Mouse (Mus musculus) myocyte (in vitro differentiated cells): ENCODE results near the gene Trp53i13. TPM values are rescaled to one million over a fixed set of nuclear protein-coding genes. Genes with fewer than 3 reads are reported as not detected.

ENCODE experiments used
- H3K27me3 ChIP-seq: one replicate; pipeline ENCODE4 v1.6.1; 2011; ENCODE audit not compliant: control insufficient read depth, insufficient read depth, insufficient read length
- H3K36me3 ChIP-seq: one replicate; pipeline ENCODE4 v1.6.1; 2011; ENCODE audit not compliant: control insufficient read depth, insufficient read depth
- H3K4me2 ChIP-seq: one replicate; pipeline ENCODE4 v1.6.1; 2011; ENCODE audit warnings: low read depth, control low read depth
- H3K4me3 ChIP-seq: one replicate; pipeline ENCODE4 v1.5.1; 2011; ENCODE audit warnings: mild to moderate bottlenecking, control low read depth, moderate library complexity
- H3K79me2 ChIP-seq: one replicate; pipeline ENCODE4 v1.6.1; 2011; ENCODE audit not compliant: control insufficient read depth, insufficient read depth
- H3ac ChIP-seq: one replicate; pipeline ENCODE4 v1.6.1; 2011; ENCODE audit not compliant: control insufficient read depth, insufficient read length
- CEBPB ChIP-seq: IDR thresholded peaks from 2 replicates; pipeline ENCODE4 v1.6.1; 2011; ENCODE audit warnings: mild to moderate bottlenecking, moderate library complexity; ENCODE audit not compliant: poor library complexity, insufficient read depth, severe bottlenecking
- E2F4 ChIP-seq: IDR thresholded peaks from one replicate; pipeline ENCODE4 v1.6.1; 2011; ENCODE audit warnings: mild to moderate bottlenecking, control low read depth, moderate library complexity; ENCODE audit not compliant: insufficient read depth
- MAX ChIP-seq: IDR thresholded peaks from one replicate; pipeline ENCODE4 v1.6.1; 2011; ENCODE audit warnings: low read depth, mild to moderate bottlenecking, control low read depth
- MYOD1 ChIP-seq, 3 experiments: IDR thresholded peaks; one replicate each; pipeline ENCODE4 v1.6.1; 2011; ENCODE audit warnings: control low read depth in 2 of 3, low read depth in 2 of 3, mild to moderate bottlenecking in 2 of 3, moderate library complexity in 1 of 3; ENCODE audit not compliant: insufficient read length in 2 of 3, control insufficient read depth in 1 of 3
- MYOG ChIP-seq, 3 experiments: IDR thresholded peaks; one replicate each; pipeline ENCODE4 v1.6.1; 2011; ENCODE audit warnings: control low read depth in 2 of 3, low read depth in 2 of 3, mild to moderate bottlenecking in 2 of 3; ENCODE audit not compliant: insufficient read length in 2 of 3, control insufficient read depth in 1 of 3, insufficient read depth in 1 of 3
- POLR2A ChIP-seq: IDR thresholded peaks from one replicate; pipeline ENCODE4 v1.6.1; 2011; ENCODE audit warnings: low read depth, mild to moderate bottlenecking, control low read depth, moderate library complexity; ENCODE audit not compliant: insufficient read length
- POLR2AphosphoS2 ChIP-seq: IDR thresholded peaks from one replicate; pipeline ENCODE4 v1.6.1; 2011; ENCODE audit warnings: low read depth, control low read depth; ENCODE audit not compliant: insufficient read length
- REST ChIP-seq: IDR thresholded peaks from one replicate; pipeline ENCODE4 v1.6.1; 2011; ENCODE audit warnings: mild to moderate bottlenecking, control low read depth, moderate library complexity; ENCODE audit not compliant: insufficient read depth, insufficient read length
- SRF ChIP-seq: IDR thresholded peaks from one replicate; pipeline ENCODE4 v1.6.1; 2011; ENCODE audit warnings: low read depth; ENCODE audit not compliant: control insufficient read depth, insufficient read length
- TCF12 ChIP-seq: IDR thresholded peaks from one replicate; pipeline ENCODE4 v1.6.1; 2011; ENCODE audit warnings: mild to moderate bottlenecking, control low read depth; ENCODE audit not compliant: poor library complexity, insufficient read depth, severe bottlenecking
- TCF3 ChIP-seq: IDR thresholded peaks from one replicate; pipeline ENCODE4 v1.6.1; 2011; ENCODE audit warnings: low read depth, control low read depth; ENCODE audit not compliant: insufficient read length
- USF1 ChIP-seq: IDR thresholded peaks from one replicate; pipeline ENCODE4 v1.6.1; 2011; ENCODE audit warnings: low read depth, mild to moderate bottlenecking, control low read depth, moderate library complexity
- polyA plus RNA-seq: library from polyadenylated mRNA; unstranded; fragments of >200 nt; fragmentation: generic; extraction: Trizol; gene quantifications from one replicate; pipeline ENCODE4 v1.2.1, GENCODE M21; 2012; ENCODE audit warnings: missing spikeins

The Trp53i13 gene
- polyA plus RNA-seq, 1 experiment: 23.7 TPM

DNA sequence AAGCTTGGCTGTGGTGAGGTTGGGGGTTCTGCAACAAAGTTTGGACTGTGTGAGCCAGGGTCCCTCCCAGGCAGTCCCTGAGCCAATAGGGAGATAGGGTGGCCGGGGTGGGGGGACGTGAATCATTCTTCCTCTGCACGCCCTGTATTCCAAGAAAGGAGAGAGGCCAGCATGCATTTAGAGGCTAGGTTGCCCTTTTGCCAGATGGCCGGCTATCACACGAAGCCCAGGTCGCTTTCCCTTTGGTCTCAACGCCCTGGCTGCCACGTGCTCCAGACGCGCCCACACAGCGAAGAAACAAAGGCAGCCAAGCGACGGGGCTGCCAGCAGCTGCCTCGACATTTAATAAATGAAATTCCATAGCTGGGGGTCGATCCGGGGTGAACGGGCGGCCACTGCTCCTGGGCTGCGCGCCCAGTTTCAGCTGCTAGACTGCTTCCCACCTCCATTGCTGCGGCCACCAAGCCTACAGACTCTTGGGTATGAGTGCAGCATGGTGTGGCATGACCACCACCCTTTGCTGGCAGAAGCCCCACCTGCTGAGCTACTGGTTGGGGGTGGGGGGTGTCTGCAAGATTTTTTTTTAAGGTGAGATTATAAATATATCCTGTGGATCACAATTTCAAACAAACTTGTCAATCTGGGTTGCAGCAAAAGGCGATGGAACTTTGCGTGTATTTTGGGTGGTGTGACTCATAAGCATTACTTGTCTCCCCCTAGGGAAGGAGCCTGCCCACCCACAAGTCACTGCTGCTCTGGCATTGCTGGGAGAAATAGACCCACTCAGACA, 24.1 kb downstream of the Trp53i13 start:
- H3K27me3 ChIP-seq: no peaks in the 10 kb centered on the region
- H3K36me3 ChIP-seq: no peaks in the 10 kb centered on the region
- H3K79me2 ChIP-seq: peaks cover 54% of the 10 kb centered on the region
- TF ChIP-seq TCF12 (no peak), SRF (no peak), USF1 (peak; percentile 60), CEBPB (no peak), MYOD1 (IDR thresholded peaks at IDR 0.05; ENCODE audit: control insufficient read depth in 1 of 3, insufficient read length in 2 of 3, low read depth in 2 of 3) (peak in 2 of 3 experiments; percentile 49 to 81), POLR2A (peak; percentile 77), REST (no peak), POLR2AphosphoS2 (peak; percentile 51), MYOG (IDR thresholded peaks at IDR 0.05; ENCODE audit: control insufficient read depth in 1 of 3, insufficient read depth in 1 of 3, insufficient read length in 2 of 3, low read depth in 2 of 3) (peak in 2 of 3 experiments; percentile 66 to 82), MAX (peak; percentile 42), TCF3 (no peak), E2F4 (no peak)
- H3ac ChIP-seq: peak overlapping the region; percentile 82
- peak overlapping the region; percentile 100 for H3K4me2 ChIP-seq
- peak overlapping the region; percentile 57 for H3K4me3 ChIP-seq

- Histone ChIP-seq H3ac (no peak overlapping the region), H3K36me3 (no peaks in the 10 kb centered on the region), H3K4me3 (peak overlapping the region; percentile 57), H3K4me2 (peak overlapping the region; percentile 100), H3K27me3 (no peaks in the 10 kb centered on the region), H3K79me2 (peaks cover 54% of the 10 kb centered on the region)
- TF ChIP-seq MYOD1 (IDR thresholded peaks at IDR 0.05; ENCODE audit: control insufficient read depth in 1 of 3, insufficient read length in 2 of 3, low read depth in 2 of 3) (peak in 1 of 3 experiments; percentile 6), TCF12 (no peak)
These were observed 24.7 kb downstream of the Trp53i13 start for GRCm38 (mm10) chr11:77491123-77491501.

DNA sequence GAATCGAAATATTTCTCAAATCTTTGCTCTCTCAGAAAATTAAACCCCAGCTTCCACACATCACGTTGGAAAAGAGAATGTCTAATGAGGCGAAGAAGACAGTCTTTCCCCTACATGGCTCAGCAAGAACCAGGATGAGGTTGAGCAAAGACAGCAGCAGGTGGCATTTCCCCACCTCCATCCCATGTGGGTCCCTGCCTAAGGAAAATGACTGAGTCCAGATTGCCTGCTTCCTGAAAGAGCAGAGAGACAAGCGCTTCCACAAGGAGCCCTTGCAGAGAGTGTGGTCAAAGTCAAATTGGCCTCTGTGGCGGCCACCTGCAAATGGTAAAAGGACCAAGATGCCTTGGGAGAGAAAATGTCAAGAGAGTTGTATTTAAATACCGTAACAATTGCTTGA, 25.3 kb downstream of the Trp53i13 start:
- Histone ChIP-seq H3K4me2 (peak overlapping the region; percentile 100), H3K27me3 (no peaks in the 10 kb centered on the region), H3ac (no peak overlapping the region), H3K36me3 (no peaks in the 10 kb centered on the region), H3K79me2 (peaks cover 54% of the 10 kb centered on the region), H3K4me3 (peak overlapping the region; percentile 57)
- TF ChIP-seq TCF12 (no peak), MYOD1 (IDR thresholded peaks at IDR 0.05; ENCODE audit: control insufficient read depth in 1 of 3, insufficient read length in 2 of 3, low read depth in 2 of 3) (peak in 2 of 3 experiments; percentile 27 to 29)

- Histone ChIP-seq H3K4me2 (peak within 1 kb of the TSS; percentile 100), H3K79me2 (peaks cover 53% of the 10 kb centered on the region), H3K27me3 (no peaks in the 10 kb centered on the region), H3K4me3 (peak within 1 kb of the TSS; percentile 57), H3K36me3 (no peaks in the 10 kb centered on the region), H3ac (peak within 1 kb of the TSS; percentile 53)
- no peak for TF ChIP-seq TCF12
- TF ChIP-seq MYOD1 (IDR thresholded peaks at IDR 0.05; ENCODE audit: control insufficient read depth in 1 of 3, insufficient read length in 2 of 3, low read depth in 2 of 3): peak in 1 of 3 experiments; percentile 21
- TF ChIP-seq POLR2AphosphoS2: peak; percentile 65
- no peak for TF ChIP-seq CEBPB
- peak; percentile 56 for TF ChIP-seq POLR2A
These were observed 26.1 kb downstream of the Trp53i13 start, which contains the start of gene Ankrd13b for GRCm38 (mm10) chr11:77489591-77490235. Ankrd13b (minus strand) TSS chr11:77489678.

DNA sequence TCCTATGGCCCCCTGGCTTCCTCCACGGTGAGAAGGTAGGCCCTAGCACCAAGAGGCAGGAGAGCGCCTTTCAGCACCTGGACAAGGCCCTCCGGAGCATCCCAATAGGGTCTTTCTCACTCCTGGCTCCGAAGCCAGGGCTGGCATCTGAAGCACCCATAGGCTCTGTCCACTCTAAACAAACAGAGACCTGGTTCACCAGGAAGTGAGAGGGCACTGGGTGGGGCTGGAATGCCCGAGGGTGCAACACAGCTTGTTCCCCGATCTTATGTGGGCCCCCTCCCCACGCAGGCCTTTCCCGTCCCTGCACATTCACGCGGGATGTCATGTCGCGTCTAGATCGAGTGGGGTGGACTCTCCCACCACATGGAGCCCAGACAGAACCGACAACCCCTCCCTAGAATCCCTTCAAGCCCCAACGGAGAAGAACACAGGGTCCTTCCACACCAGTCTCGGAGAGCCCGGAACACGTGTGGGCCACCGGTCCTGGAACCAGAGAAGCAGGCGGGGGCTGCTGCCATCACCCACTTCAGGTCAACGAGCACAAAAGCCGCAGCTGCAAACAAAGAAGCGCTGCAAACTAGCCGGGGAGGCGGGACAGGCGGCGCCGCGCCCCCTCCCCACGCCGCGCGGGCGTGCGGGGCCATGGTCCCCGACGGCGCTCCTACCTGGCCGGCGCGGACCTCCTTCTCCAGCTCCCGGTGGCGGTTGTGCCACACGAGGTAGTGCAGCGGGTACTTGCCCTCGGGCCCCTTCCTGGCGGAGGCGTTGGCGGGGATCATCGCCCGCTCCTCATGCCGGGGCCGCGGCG, 26.8 kb downstream of the Trp53i13 start:
- H3K4me3 ChIP-seq: peak overlapping the region; percentile 57
- no peaks in the 10 kb centered on the region for H3K27me3 ChIP-seq
- H3K36me3 ChIP-seq: no peaks in the 10 kb centered on the region
- H3ac ChIP-seq: peak overlapping the region; percentile 53
- TF ChIP-seq REST: peak; percentile 69
- no peak for TF ChIP-seq POLR2AphosphoS2
- peak; percentile 20 for TF ChIP-seq POLR2A
- peaks cover 53% of the 10 kb centered on the region for H3K79me2 ChIP-seq
- H3K4me2 ChIP-seq: peak overlapping the region; percentile 93
